Comparison of ENCODE assay signal across 8 mouse cellular contexts in the genomic region with DNA sequence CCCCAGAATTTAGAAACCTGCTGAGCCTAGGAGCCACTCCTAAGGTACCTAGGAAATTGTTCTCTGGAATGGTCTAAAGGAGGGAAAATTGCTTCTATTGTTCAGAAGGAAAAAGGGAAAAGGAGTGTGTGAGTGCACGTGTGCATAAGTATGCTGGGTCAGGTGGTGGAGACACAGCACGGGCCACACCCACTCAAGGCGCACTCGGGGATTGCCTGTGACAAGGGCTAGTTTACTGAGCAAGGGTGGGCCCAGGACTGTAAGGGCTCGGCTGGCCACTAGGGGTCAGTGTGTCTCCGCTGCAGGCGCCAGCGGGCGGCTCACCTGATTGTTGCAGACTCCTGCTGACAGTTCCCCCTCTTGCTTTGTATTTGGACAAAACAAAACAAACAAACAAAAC. TPM values are rescaled to one million over a fixed set of nuclear protein-coding genes. Genes with fewer than 3 reads are reported as not detected.
DNase-seq lines count a peak whose midpoint lies in the region; ATAC-seq and TF ChIP-seq lines count a peak whose summit lies in the region.

No protein-coding gene starts in this region.

- H3K4me1 ChIP-seq in hindbrain, embryonic 11.5 days (replicated peaks; ENCODE audit: control insufficient read depth, insufficient read depth, low read length): no peaks in the 10 kb centered on the region
- 0 out of 2 replicates have a peak, but pooled peaks cover 2% of the 10 kb centered on the region for H3K4me1 ChIP-seq in lung, embryonic 16.5 days (replicated peaks; ENCODE audit: control insufficient read depth, insufficient read depth, low read length)
- H3K4me1 ChIP-seq in thymus, adult 2 months (replicated peaks; ENCODE audit: control insufficient read depth, insufficient read depth, low read length): peaks cover 38% of the 10 kb centered on the region

- no peaks in the 10 kb centered on the region for H3K27me3 ChIP-seq in hindbrain, embryonic 11.5 days (ENCODE audit: control insufficient read depth, insufficient read depth, low read length)
- H3K27me3 ChIP-seq in lung, embryonic 16.5 days (ENCODE audit: control insufficient read depth, insufficient read depth, low read depth, low read length): no peaks in the 10 kb centered on the region
- no peaks in the 10 kb centered on the region for H3K27me3 ChIP-seq in thymus, adult 2 months (ENCODE audit: control insufficient read depth, insufficient read depth, low read length)

- H3K27ac ChIP-seq in hindbrain, embryonic 11.5 days (ENCODE audit: low read depth, low read length): no peak overlapping the region
- H3K27ac ChIP-seq in lung, embryonic 16.5 days (ENCODE audit: low read length): no peak overlapping the region
- peak overlapping the region; percentile 78; the same call in 1 of the 2 replicates for H3K27ac ChIP-seq in thymus, adult 2 months (ENCODE audit: control insufficient read depth, insufficient read depth, low read length)

- no peak overlapping the region for H3K4me3 ChIP-seq in hindbrain, embryonic 11.5 days (ENCODE audit: low read depth, low read length)
- peak overlapping the region; percentile 55 for H3K4me3 ChIP-seq in lung, embryonic 16.5 days (ENCODE audit: low read length)
- peak overlapping the region; percentile 53; the same call in 1 of the 2 replicates for H3K4me3 ChIP-seq in thymus, adult 2 months (ENCODE audit: control insufficient read depth, insufficient read depth, low read length)

- H3K4me2 ChIP-seq in hindbrain, embryonic 11.5 days (replicated peaks; ENCODE audit: low read depth, low read length): peak overlapping the region; percentile 17; the same call in 1 of the 2 replicates
- peak overlapping the region; percentile 86 for H3K4me2 ChIP-seq in lung, embryonic 16.5 days (ENCODE audit: low read depth, low read length)

- TF ChIP-seq CTCF in thymus, adult 2 months (IDR thresholded peaks at IDR 0.05; ENCODE audit: borderline replicate concordance, control insufficient read depth, extremely low read depth, insufficient read depth, low read length, poor library complexity): peak; percentile 98

- no peak for TF ChIP-seq POLR2A in thymus, adult 2 months (IDR thresholded peaks at IDR 0.05; ENCODE audit: control insufficient read depth, extremely low read depth, insufficient read depth, low read length, poor library complexity)

- H3K36me3 ChIP-seq in hindbrain, embryonic 11.5 days (ENCODE audit: control insufficient read depth, insufficient read depth, low read length): no peaks in the 10 kb centered on the region
- no peaks in the 10 kb centered on the region for H3K36me3 ChIP-seq in lung, embryonic 16.5 days (ENCODE audit: control insufficient read depth, insufficient read depth, low read length)
- H3K36me3 ChIP-seq in thymus, adult 2 months (ENCODE audit: control insufficient read depth, insufficient read depth, low read length): no peaks in the 10 kb centered on the region

- no peak overlapping the region for H3K9ac ChIP-seq in hindbrain, embryonic 11.5 days (ENCODE audit: low read depth, low read length)
- H3K9ac ChIP-seq in lung, embryonic 16.5 days (ENCODE audit: low read length): peak overlapping the region; percentile 67

- DNase-seq in Muller cell, postnatal 12 days (ENCODE audit: inconsistent ontology term): peak; percentile 72
- peak; percentile 82 for DNase-seq in cerebellum, adult 9-11 months
- peak; percentile 56 to 88 for DNase-seq in frontal cortex, adult 2 months (ENCODE audit: extremely low spot score in 1 of 2, low spot score in 1 of 2)
- DNase-seq in hindbrain, embryonic 11.5 days (ENCODE audit: low spot score): peak; percentile 86
- DNase-seq in layer of hippocampus, adult 9-11 months: peak; percentile 72
- DNase-seq in ovary, adult 18-20 months (ENCODE audit: low spot score): peak; percentile 59
- DNase-seq in thymus, adult 2 months: peak; percentile 95

- peak; percentile 76 for ATAC-seq in hindbrain, embryonic 11.5 days (ENCODE audit: low FRiP score)
- peak; percentile 91 for ATAC-seq in lung, embryonic 16.5 days (ENCODE audit: low read depth)

- WGBS in hindbrain, embryonic 11.5 days: under 1% methylated on average over 9 of the region's 9 CpGs
- WGBS in lung, embryonic 16.5 days: 1% methylated on average over 9 of the region's 9 CpGs
- under 1% methylated on average over 9 of the region's 9 CpGs for WGBS in thymus, adult 2 months

- no peaks in the 10 kb centered on the region for H3K9me3 ChIP-seq in hindbrain, embryonic 11.5 days (ENCODE audit: control insufficient read depth, low read length)
- no peaks in the 10 kb centered on the region for H3K9me3 ChIP-seq in lung, embryonic 16.5 days (ENCODE audit: control insufficient read depth, low read length)

RNA-seq across cellular contexts. Expression of a gene that starts 26.8 kb away (rescaled TPM):
- polyA plus RNA-seq in frontal cortex, adult 2 months (2012; rRNA removed): 3.0 and 3.2 TPM in 2 replicates
- polyA plus RNA-seq in hindbrain, embryonic 11.5 days (2014; fragmentation: Nextera tagmentation; extraction: Ambion mirVana): not detected in 2 replicates
- polyA plus RNA-seq in lung, embryonic 16.5 days (2015; fragmentation: Nextera tagmentation; extraction: Ambion mirVana): 1.2 and 2.1 TPM in 2 replicates
- 25.8 and 35.9 TPM in 2 replicates for polyA plus RNA-seq in thymus, adult 2 months (2012; rRNA removed)

RNA-seq across cellular contexts. Expression of a gene that starts 33.8 kb away (rescaled TPM):
- 32.2 and 35.7 TPM in 2 replicates for polyA plus RNA-seq in frontal cortex, adult 2 months (2012; rRNA removed)
- polyA plus RNA-seq in hindbrain, embryonic 11.5 days (2014; fragmentation: Nextera tagmentation; extraction: Ambion mirVana): 4.1 and 5.2 TPM in 2 replicates
- polyA plus RNA-seq in lung, embryonic 16.5 days (2015; fragmentation: Nextera tagmentation; extraction: Ambion mirVana): 4.5 and 5.1 TPM in 2 replicates
- 81.2 and 84.0 TPM in 2 replicates for polyA plus RNA-seq in thymus, adult 2 months (2012; rRNA removed)
